Mouse (Mus musculus) 3T3-L1 (cell line): ENCODE measurements around the gene Trappc12.
"Not testable (repeated sequence)": the region's sequence is repeated elsewhere in the genome, so short reads cannot be mapped to it uniquely, and the experiment has no call there.

Experiments
- DNase-seq: peaks from one replicate; pipeline ENCODE4 v3.0.0-alpha.2; 2015; ENCODE audit warnings: low read depth, low spot score

The Trappc12 gene

DNA sequence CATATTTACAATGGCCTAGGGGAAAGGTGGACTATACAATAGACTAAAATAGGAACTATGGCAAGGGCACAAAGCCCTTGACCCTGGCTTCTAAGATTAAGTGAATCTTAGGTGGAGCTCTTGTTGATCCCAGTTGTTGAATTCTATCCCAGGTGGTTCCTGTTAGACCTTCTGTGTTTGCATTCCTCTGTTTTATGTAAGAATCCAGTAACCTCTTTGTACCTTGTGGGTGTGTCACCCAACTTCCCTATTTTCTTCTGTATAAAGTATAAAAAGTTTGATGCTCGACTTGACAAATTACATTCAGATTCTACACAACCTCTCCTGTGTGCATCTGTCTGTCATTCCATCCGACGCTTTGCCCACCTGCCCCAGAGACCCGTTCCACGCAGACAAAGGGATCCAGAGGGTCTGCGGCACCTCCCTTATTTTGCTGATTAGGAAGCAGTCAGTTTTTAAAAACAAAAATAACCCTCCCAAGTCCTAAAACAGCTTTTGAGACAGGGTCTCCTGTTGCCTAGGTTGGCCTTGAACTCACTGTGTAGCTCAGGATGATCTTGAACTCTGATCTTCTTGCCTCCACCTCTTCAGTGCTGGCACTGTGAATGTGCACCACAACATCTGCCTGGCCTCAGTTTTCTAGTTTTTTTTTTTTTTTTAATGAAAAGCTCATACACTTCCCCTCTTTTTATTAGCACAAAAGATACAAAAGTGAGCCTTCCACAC, 16.6 kb downstream of the Trappc12 start:
- not testable (repeated sequence) for DNase-seq

GRCm38 (mm10) chr12:28732631-28733030, 17.6 kb downstream of the Trappc12 start:
- DNase-seq, result no peak

- no peak for DNase-seq
Measured at GRCm38 (mm10) chr12:28727061-28727460, 23.2 kb downstream of the Trappc12 start.

DNA sequence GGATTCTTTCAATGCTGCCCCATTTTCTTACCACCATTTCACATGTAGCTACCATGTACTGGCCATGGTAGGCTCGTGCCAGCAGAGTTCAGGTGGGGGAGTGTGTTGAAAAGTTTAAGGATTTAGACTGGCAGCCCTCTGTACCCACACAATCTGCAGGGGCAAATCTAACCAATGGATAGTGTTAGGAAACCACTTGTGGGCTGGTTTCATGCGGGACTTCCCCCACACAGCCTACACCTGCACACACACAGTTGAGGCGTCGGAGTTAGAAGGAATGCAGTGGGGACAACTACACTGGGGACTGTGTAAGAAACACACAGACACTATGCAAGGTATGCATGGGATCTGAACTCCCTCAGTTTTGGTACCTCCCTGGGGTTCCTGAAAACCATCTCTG, 24.1 kb downstream of the Trappc12 start:
- no peak for DNase-seq

DNA sequence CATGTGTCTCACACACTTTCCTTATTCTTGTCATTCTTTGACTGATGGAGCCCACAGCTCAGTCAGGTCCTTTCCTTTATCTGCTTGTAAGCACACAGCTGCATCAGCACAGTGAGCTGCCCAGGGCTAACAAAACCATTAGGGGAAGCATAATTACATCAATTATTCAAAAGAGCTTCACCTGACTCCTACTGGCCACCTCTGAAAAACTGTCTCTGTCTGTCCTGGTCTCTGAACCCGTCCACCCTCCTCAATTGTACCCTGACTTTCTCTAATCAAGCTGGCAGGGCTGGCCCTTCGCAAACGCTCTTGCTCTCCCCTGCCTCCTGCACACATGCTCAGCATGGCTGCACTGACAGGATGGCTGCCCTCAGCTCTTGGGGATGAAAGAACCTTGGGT, 25.9 kb downstream of the Trappc12 start:
- no peak for DNase-seq

DNA sequence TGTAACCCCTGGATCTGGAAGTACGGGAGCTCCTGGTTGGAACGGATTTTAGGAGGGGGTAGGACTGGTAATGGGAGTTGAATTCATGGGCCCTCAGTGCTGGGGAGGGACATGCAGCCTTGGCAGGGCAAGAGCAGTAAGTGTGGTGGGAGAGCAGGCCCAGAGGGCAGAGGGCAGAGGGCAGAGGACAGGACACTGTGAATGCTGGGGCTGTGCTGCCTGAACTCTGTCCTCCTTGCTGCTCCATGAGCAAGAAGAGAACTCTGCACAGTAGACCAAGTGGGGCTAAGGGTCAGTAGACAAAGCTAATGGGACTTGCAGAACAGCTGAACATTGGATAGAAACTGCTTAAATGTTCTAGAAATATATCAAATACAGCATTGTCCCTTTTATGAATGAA, 32.2 kb downstream of the Trappc12 start:
- no peak for DNase-seq

GRCm38 (mm10) chr12:28717066-28717465, 33.2 kb downstream of the Trappc12 start:
- no peak for DNase-seq

DNA sequence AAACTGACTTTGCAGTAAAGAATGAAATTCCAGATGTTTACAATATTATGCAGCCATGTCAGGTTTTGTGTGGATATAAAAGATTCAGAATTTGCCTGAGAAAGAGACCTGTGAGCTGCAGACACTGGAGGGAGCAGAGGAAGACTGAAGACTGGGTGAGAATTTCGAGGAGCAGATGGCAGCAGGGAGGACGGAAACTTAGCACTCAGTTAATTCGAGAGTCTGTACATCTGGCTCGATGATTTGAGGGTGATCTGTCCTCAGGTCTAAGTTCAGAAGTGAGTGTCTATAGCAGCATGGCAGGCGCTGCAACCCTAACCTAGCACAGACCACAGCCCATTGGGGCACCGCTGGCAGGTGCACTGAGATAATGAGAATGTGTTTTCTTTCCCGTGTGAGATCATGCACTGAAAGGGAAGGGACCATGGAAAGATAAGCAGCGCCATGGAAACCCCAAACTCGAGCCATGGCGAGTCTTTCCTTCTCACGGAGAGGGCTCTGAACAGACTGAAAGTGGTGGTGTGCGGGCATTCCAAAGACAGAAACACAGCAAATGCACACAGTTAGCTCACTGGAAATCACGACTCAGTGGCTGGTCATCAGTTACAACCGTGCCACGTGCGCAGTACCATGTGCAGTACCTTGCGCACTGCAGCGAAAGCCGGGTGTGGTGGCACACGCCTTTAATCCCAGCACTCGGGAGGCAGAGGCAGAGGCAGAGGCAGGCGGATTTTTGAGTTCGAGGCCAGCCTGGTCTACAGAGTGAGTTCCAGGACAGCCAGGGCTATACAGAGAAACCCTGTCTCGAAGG, 35.2 kb downstream of the Trappc12 start:
- no peak for DNase-seq

- no peak for DNase-seq
Measured at GRCm38 (mm10) chr12:28710566-28711185, 39.6 kb downstream of the Trappc12 start.

- DNase-seq, result no peak
Measured at GRCm38 (mm10) chr12:28708154-28708553, 42.1 kb downstream of the Trappc12 start.

DNA sequence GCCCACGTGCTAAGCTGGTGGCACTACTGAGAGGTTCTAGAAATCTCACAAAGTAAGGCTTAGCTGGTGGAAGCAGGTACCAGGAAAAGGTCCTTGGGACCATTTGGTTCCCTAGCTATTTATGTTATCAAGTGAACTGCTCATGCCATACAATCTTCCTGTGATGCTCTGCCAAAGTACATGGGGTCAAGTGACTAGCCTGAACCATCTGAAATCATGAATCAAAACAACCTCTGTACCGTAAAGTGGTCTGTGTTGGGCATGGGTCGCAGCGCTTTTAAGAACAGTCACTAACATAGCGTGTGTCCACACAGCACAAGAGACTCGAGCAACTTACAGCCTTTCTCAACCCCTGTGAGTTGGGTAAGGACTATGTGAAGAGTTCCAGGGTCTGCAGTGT, 45.1 kb downstream of the Trappc12 start:
- DNase-seq, result no peak

DNA sequence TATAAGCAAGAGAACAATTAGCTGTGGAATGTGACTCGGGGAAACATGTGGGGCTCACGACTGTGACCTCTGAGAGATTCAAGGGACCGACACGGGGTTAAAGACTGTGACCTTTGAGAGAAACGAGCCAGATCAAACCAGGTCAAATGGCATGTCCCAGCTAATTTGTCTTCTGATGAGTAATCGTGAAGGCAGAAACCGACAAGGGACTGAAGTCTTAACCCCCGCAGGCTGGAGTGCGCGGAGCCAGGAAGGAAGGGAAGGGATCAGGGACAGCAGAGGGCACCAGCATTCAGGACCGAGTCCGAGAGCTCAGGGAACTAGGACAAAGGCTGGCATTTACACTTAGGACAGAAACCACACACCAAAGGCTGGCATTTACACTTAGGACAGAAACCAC, 45.9 kb downstream of the Trappc12 start:
- no peak for DNase-seq

- DNase-seq, result no peak
Measured at GRCm38 (mm10) chr12:28701302-28701701, 49.0 kb downstream of the Trappc12 start.

DNA sequence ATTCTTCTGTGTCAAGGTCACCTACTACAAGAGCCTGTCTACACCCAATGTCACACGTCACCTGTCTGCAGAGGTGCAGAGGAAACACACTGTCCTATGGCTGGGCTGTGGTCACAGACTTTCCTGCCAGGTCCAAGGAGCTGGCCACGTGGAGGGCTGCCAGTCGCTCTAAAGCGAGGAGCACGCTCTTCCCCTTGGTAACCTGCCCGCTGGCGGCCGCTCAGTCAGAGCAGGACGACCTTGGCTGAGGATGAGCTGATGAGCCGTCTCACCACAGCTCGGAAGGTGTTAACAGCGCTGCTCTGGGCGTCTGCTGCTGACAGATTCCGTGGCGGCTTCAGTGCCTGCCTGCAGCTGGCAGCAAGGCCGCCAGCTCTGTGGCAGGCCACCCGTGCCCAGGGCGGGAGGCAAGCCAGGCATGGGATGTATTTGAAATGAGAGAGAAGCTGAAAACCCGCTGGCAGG, 49.7 kb downstream of the Trappc12 start:
- DNase-seq, result no peak

GRCm38 (mm10) chr12:28700101-28700511, 50.2 kb downstream of the Trappc12 start:
- DNase-seq, result no peak

GRCm38 (mm10) chr12:28699656-28700055, 50.6 kb downstream of the Trappc12 start:
- DNase-seq, result peak; percentile 79

DNA sequence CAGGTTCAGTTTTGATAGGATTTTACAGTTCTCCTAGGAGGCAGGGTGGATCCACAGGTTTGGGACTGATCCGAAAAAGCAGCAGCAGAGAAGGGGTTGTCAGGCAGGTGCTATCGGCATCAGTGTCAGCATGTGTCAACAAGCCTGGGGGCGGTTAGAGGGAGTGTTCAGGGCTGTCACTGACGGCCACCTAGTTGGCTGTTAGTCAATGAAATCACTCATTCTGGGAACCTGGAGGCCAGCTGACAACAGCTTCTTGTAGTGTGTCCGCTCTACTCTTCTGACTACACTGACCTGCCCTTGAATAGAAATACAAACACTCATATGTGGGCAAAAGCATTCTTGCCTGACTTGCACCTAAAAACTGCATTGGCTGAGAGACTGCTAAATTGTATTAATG, 51.2 kb downstream of the Trappc12 start:
- DNase-seq, result no peak

DNA sequence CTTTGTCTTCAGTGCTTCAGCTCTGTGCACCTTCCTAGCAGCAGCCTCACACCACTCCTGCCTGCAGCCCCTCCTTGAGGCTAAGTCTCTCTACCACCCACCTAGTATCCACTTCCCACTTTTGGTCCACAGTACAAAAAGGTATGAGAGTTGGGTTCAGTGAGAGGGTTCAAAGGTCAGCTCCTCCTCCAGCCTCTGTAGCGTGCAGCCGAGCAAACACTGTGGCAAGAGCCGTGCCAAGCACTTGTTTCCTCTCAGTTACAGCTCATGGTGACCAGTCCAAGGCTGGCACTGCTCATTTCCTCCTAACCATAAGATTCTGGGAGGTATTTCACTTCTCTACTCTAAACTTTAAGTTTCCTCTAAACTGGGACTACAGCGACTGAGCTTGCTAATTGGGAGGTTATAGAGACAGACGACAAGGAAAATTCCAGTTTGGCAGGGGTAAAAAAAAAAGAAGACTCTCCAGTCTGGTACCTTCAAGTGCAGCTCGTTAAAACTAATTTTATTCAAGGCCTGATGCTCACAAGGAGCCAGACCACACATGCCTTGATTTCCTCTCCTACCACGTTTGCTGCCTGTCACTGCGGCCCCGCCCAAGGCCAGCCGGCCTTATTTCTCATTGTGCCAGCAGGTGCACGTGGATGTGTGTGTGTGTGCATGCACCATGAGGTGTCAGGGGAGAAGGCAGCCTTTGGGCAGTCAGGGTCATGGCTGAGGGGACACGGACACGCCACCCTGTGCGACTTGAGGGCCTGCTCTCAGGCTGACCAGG, 52.3 kb downstream of the Trappc12 start:
- no peak for DNase-seq

GRCm38 (mm10) chr12:28694776-28695175, 55.5 kb downstream of the Trappc12 start:
- no peak for DNase-seq

DNA sequence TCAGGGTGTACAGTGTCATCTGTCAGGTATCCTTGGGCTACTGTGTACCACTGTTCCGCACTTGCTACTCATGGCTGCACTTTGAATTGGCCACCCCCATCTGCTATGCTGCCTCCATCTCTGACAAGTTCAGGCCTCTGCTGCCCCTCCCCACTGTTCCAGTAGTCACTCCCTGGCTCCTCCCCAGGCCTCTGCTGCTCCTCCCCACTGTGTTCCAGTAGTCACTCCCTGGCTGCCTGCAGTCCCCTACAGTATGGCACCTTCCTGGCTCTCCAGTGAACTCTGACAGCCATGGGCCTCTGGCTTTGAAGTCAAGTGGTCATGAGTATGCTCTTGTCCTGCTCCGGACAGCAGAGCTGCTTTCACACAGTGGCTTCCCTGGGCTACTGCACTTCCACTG, 56.0 kb downstream of the Trappc12 start:
- peak; percentile 74 for DNase-seq

- no peak for DNase-seq
Measured at GRCm38 (mm10) chr12:28693738-28694137, 56.5 kb downstream of the Trappc12 start.

DNA sequence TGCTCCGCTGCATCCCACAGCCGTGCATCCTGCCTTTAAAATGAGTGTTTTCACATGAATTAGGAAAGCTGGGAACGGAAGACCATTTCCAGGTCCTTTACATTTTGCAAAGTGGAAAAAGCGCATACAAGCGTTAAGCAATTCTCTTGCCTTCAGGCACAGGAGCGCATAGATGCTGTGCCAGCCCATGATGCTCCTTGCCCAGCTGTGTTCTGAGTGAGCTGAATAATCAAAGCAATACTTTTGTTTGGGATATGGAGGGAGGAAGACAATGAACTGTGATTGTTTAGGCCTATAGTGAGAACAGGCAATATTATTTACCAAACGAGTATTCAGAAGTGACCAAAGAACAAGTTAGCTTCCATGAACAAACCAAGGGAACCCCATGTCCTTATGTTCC, 59.5 kb downstream of the Trappc12 start:
- DNase-seq, result no peak
